Mouse (Mus musculus) liver, embryonic 18 days (tissue): ENCODE measurements around the gene Atp6v1e2. TPM values are rescaled to one million over a fixed set of nuclear protein-coding genes. Genes with fewer than 3 reads are reported as not detected.

Experiments used
- polyA plus RNA-seq: library from polyadenylated mRNA; depleted of rRNA; stranded (reverse); fragments of >200 nt; gene quantifications from 2 replicates; pipeline ENCODE4 v1.2.3, GENCODE M21; 2012; rRNA removed

Gene Atp6v1e2
- polyA plus RNA-seq = not detected in 2 replicates

GRCm38 (mm10) chr17:86947840-86948796 lies at the start of gene Atp6v1e2:
Gene Atp6v1e2, minus strand, starts transcription at chr17:86947897.

GRCm38 (mm10) chr17:86962894-86963585 lies 15.3 kb upstream of the Atp6v1e2 start, which contains the start of gene Rhoq:
Gene Rhoq, plus strand, starts transcription at chr17:86963082.

GRCm38 (mm10) chr17:86917048-86917447 lies 30.6 kb downstream of the Atp6v1e2 start, which contains the start of gene Tmem247:
Gene Tmem247, plus strand, starts transcription at chr17:86917348.

Other genes starting within 250 kb of the Atp6v1e2 start
- gene Epas1, start 194.2 kb downstream of the Atp6v1e2 start, polyA plus RNA-seq = 9.0 and 9.8 TPM in 2 replicates
- gene Tmem247, start 30.5 kb downstream of the Atp6v1e2 start, polyA plus RNA-seq = not detected in 2 replicates
- 4.1 and 4.6 TPM in 2 replicates for gene Rhoq, start 15.2 kb upstream of the Atp6v1e2 start, polyA plus RNA-seq
- gene Pigf, start 77.5 kb upstream of the Atp6v1e2 start, polyA plus RNA-seq = 9.2 and 9.5 TPM in 2 replicates
- 21.4 and 22.9 TPM in 2 replicates for gene Cript, start 77.7 kb upstream of the Atp6v1e2 start, polyA plus RNA-seq
- 2.2 and 2.4 TPM in 2 replicates for gene Socs5, start 159.8 kb upstream of the Atp6v1e2 start, polyA plus RNA-seq